Mouse (Mus musculus): ENCODE results near the gene Il9r. TPM values are rescaled to one million over a fixed set of nuclear protein-coding genes. Genes with fewer than 3 reads are reported as not detected.

The Il9r gene
- total and polyA plus RNA-seq, 3 experiments = 20.0 to 52.1 (median 47.5) TPM

- Histone ChIP-seq H3K9me3 (replicated peaks; ENCODE audit: low read length) (no peaks in the 10 kb centered on the region), H3K27me3 (replicated peaks) (peaks cover 4% of the 10 kb centered on the region), H3K4me2 (ENCODE audit: insufficient read depth, low read depth, poor library complexity, severe bottlenecking) (no peak overlapping the region), H3K36me3 (replicated peaks in 1 of 2; ENCODE audit: control insufficient read depth in 1 of 2, insufficient read depth in 1 of 2, low read length in 1 of 2) (no peaks in the 10 kb centered on the region), H3K79me2 (replicated peaks; ENCODE audit: control insufficient read depth, extremely low read depth, insufficient read depth, poor library complexity, severe bottlenecking) (no peaks in the 10 kb centered on the region), H3K9ac (ENCODE audit: insufficient read depth, low read depth) (no peak overlapping the region), H3K4me3 (replicated peaks in 1 of 3; ENCODE audit: low read depth in 2 of 3, low read length in 2 of 3, poor library complexity in 1 of 3) (no peak overlapping the region), H3K27ac (ENCODE audit: insufficient read depth, low read depth) (no peak overlapping the region), H3K4me1 (ENCODE audit: control insufficient read depth in 1 of 2, insufficient read depth in 2 of 2) (peaks cover 7 to 9% of the 10 kb centered on the region in 2 experiments)
- dilution Hi-C loops (cut with MboI; ENCODE audit: extremely low pct_ligation_motif_present, extremely low pct_unique_long_range_greater_than_20kb, low sequenced_read_pairs) = no loop called here
- DNase-seq (ENCODE audit: extremely low read depth) = no peak
- in situ Hi-C loops (cut with MboI; ENCODE audit: low pct_ligation_motif_present, low pct_unique_long_range_greater_than_20kb, low sequenced_read_pairs) = no loop called here
- TF ChIP-seq ZNF384 (IDR thresholded peaks at IDR 0.05; ENCODE audit: low read depth, low read length) = no peak
- TF ChIP-seq MEF2A (IDR thresholded peaks at IDR 0.05; ENCODE audit: borderline replicate concordance, low read depth, low read length) = no peak
- TF ChIP-seq BHLHE40 (IDR thresholded peaks at IDR 0.05; ENCODE audit: low read depth, low read length) = no peak
- no peak for TF ChIP-seq POLR2A (IDR thresholded peaks at IDR 0.05; ENCODE audit: low read depth, low read length)
- no peak for TF ChIP-seq CHD1 (IDR thresholded peaks at IDR 0.05; ENCODE audit: low read depth, low read length)
- TF ChIP-seq CHD2 (IDR thresholded peaks at IDR 0.05; ENCODE audit: low read length) = no peak
- TF ChIP-seq ZKSCAN1 (IDR thresholded peaks at IDR 0.05; ENCODE audit: borderline replicate concordance, low read depth, low read length) = no peak
- no peak for TF ChIP-seq MAX (IDR thresholded peaks at IDR 0.05; ENCODE audit: low read length)
- TF ChIP-seq E2F4 (IDR thresholded peaks at IDR 0.05; ENCODE audit: insufficient replicate concordance, low read depth, low read length) = no peak
- no peak for TF ChIP-seq KAT2A (IDR thresholded peaks at IDR 0.05; ENCODE audit: insufficient replicate concordance, low read length)
- no peak for TF ChIP-seq JUND (conservative IDR thresholded peaks at IDR 0.05; ENCODE audit: low read depth, low read length)
- no peak for TF ChIP-seq MAFK (IDR thresholded peaks at IDR 0.05; ENCODE audit: insufficient replicate concordance, low read length)
- no peak for TF ChIP-seq ZMIZ1 (IDR thresholded peaks at IDR 0.05; ENCODE audit: low read depth, low read length)
- TF ChIP-seq TCF12 (IDR thresholded peaks at IDR 0.05; ENCODE audit: low read depth, low read length) = no peak
- TF ChIP-seq NELFE (IDR thresholded peaks at IDR 0.05; ENCODE audit: low read depth, low read length) = no peak
- TF ChIP-seq TBP (conservative IDR thresholded peaks at IDR 0.05; ENCODE audit: low read depth, low read length) = no peak
- no peak for TF ChIP-seq UBTF (IDR thresholded peaks at IDR 0.05; ENCODE audit: low read depth, low read length)
- no peak for TF ChIP-seq ELF1 (IDR thresholded peaks at IDR 0.05; ENCODE audit: low read depth, low read length)
These were observed 57.3 kb downstream of the Il9r start for GRCm38 (mm10) chr11:32142771-32143170.

DNA sequence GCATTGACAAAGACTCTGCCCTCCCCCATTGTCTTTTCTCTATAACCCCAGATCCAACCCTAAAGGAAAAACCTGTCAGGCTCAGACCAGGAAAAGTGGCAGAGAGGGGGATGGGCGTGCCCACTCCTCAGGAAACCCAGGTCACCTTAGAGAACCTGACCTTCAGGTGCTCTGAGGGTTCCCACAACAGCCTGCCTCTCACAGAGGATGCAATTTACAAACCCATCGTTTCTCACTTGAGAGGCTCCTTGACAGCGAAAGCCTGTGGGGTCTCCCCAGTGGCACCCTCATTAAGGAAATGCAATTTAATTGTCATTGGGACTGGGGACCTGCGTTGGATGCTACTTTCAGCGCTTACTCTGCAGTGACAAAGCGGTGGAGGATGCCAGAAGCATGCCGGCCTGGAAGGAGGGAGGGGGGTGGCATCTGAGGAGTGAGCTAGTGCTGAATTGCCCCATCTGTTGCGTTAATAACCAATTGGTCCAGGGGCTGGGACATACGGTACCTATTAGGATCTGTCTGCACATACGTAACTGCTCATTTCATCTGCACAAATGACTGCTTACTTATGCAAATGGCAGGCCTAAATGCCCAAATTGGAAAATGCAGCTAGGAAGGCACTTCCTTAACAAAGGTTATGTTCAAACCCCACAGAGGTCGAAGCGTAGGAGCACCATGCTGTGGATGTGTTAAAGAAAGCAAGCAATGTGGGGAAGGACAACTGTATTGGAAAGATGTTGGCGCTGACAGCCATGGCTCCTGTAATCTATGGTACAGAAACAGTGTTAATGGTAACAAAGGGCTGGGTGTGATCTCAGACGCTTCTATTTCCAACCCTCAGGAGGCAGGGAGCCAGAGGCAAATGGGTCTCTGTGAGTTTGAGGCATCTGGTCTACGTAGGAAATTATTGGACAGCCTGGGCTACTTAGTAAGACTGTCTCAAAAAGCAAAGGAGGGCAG lies 58.2 kb downstream of the Il9r start:
- no peak for TF ChIP-seq RAD21 (IDR thresholded peaks at IDR 0.05; ENCODE audit: low read depth, low read length)
- no peak for TF ChIP-seq MAFK (IDR thresholded peaks at IDR 0.05; ENCODE audit: insufficient replicate concordance, low read length)
- no peak for TF ChIP-seq HCFC1 (IDR thresholded peaks at IDR 0.05; ENCODE audit: low read depth, low read length)
- TF ChIP-seq USF2 (conservative IDR thresholded peaks at IDR 0.05; ENCODE audit: low read depth, low read length) = no peak
- TF ChIP-seq PAX5 (IDR thresholded peaks at IDR 0.05; ENCODE audit: low read length) = no peak
- Histone ChIP-seq H3K4me3 (replicated peaks in 1 of 3; ENCODE audit: low read depth in 2 of 3, low read length in 2 of 3, poor library complexity in 1 of 3) (no peak overlapping the region), H3K9me3 (replicated peaks; ENCODE audit: low read length) (no peaks in the 10 kb centered on the region), H3K9ac (ENCODE audit: insufficient read depth, low read depth) (no peak overlapping the region), H3K36me3 (replicated peaks in 1 of 2; ENCODE audit: control insufficient read depth in 1 of 2, insufficient read depth in 1 of 2, low read length in 1 of 2) (no peaks in the 10 kb centered on the region), H3K27me3 (replicated peaks) (peaks cover 4% of the 10 kb centered on the region), H3K4me1 (ENCODE audit: control insufficient read depth in 1 of 2, insufficient read depth in 2 of 2) (peaks cover 7 to 9% of the 10 kb centered on the region in 2 experiments), H3K4me2 (ENCODE audit: insufficient read depth, low read depth, poor library complexity, severe bottlenecking) (no peak overlapping the region), H3K27ac (ENCODE audit: insufficient read depth, low read depth) (no peak overlapping the region), H3K79me2 (replicated peaks; ENCODE audit: control insufficient read depth, extremely low read depth, insufficient read depth, poor library complexity, severe bottlenecking) (no peaks in the 10 kb centered on the region)
- no peak for DNase-seq (ENCODE audit: extremely low read depth)
- dilution Hi-C loops (cut with MboI; ENCODE audit: extremely low pct_ligation_motif_present, extremely low pct_unique_long_range_greater_than_20kb, low sequenced_read_pairs) (no loop called here), in situ Hi-C loops (cut with MboI; ENCODE audit: low pct_ligation_motif_present, low pct_unique_long_range_greater_than_20kb, low sequenced_read_pairs) (no loop called here)
